Mouse (Mus musculus): Measurements from ENCODE around the gene Urb2. TPM values are rescaled to one million over a fixed set of nuclear protein-coding genes. Genes with fewer than 3 reads are reported as not detected.

The Urb2 gene
- 1 to 10 TPM; 5.3 to 6.3 TPM for total RNA-seq (2021)
- long read RNA-seq, experiment 1, partial matches to known transcripts = 1 of 3 reads
- long read RNA-seq, experiment 1, other reads (novel, unspliced or antisense) = 2 of 3 reads
- long read RNA-seq, experiment 2, partial matches to known transcripts = 1 of 3 reads
- long read RNA-seq, experiment 2, other reads (novel, unspliced or antisense) = 2 of 3 reads

GRCm38 (mm10) chr8:124021237-124022227 lies at the start of gene Urb2, which contains the start of gene Taf5l:
Gene Urb2 (plus strand): TSS chr8:124021508.
Gene Taf5l (minus strand): TSS chr8:124021397.
- peak; percentile 93 for DNase-seq (ENCODE audit: low spot score)

GRCm38 (mm10) chr8:123973495-123973894 lies 47.8 kb upstream of the Urb2 start:
- no peak for DNase-seq (ENCODE audit: low spot score)

GRCm38 (mm10) chr8:123977499-123977898 lies 43.8 kb upstream of the Urb2 start:
- DNase-seq (ENCODE audit: low spot score) = no peak

GRCm38 (mm10) chr8:123978166-123978838 lies 43.0 kb upstream of the Urb2 start:
- DNase-seq (ENCODE audit: low spot score) = peak; percentile 15

DNA sequence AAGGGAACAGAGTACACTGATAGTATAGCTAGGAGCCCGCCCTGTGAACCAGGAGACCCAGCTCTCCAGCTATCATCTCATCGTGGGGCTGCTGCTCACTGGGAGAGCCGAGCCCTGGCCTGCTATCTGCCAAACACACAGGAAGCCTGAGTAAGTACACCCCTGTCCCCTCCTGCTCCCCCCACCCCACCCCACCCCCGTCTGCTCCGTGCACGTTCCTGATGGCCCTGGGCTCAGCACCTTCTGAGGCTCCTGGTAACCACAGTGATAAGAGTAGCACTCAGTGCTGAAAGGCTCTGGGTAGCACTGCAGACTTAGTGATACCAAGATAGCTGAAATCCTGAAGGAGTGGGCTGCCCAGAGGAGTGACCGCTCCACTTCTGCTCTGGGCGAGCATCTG lies 42.4 kb upstream of the Urb2 start:
- DNase-seq (ENCODE audit: low spot score) = no peak

DNA sequence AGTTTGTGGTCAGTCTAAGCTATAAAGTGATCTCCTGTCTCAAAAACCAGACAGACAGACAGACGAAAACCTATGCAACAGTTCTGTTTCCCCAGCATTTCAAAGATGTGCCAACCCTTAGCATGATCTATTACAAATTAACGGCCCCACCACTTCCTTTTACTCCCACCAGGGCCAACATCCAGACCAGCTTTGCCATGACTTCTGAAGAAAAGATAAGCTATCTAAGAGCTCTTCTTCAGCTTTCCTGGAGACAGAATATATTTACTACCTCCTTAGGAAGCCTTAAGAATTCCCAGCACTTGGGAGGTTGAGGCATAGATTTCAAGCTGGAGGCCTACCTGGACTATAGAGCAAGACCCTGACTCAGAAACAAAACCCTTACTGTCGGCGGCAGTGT lies 41.1 kb upstream of the Urb2 start:
- DNase-seq (ENCODE audit: low spot score) = no peak

GRCm38 (mm10) chr8:123981674-123982073 lies 39.6 kb upstream of the Urb2 start:
- no peak for DNase-seq (ENCODE audit: low spot score)

- no peak for DNase-seq (ENCODE audit: low spot score)
Measured at GRCm38 (mm10) chr8:123982291-123982793, 39.0 kb upstream of the Urb2 start.

DNA sequence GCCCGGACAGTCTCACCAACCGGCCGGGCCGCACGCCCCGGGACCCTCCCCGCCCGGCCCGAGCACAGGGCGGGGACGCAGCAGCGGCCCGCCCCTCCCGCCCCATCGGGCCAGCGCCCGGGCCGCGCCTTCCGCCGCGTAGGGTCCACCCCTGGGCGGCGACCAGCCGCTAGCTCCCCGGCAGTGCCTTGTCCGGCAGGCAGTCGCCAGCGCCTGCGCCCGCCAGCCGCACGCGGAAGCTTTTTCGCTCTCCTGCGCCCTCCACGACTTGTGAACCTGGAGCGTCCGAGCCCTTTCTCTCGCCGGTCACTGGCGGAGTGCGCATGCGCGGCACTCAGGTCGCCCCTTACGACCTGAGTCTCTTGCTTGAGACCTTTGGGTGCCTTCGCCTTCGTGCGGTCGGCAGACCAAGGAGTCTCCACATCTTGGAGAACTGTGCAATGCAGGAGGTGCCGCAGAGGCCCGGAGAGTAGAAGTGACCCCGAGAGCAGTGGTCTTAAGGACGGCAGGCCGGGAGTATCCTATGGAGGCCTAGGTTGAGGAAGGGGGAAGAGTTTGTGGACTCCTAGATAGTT lies 38.4 kb upstream of the Urb2 start, which contains the start of gene Abcb10:
TSS of gene Abcb10 (minus strand) at position 297 of the 575 bp plus-strand sequence.
- peak; percentile 93 for DNase-seq (ENCODE audit: low spot score)

GRCm38 (mm10) chr8:123988605-123989038 lies 32.7 kb upstream of the Urb2 start:
- DNase-seq (ENCODE audit: low spot score) = no peak

DNA sequence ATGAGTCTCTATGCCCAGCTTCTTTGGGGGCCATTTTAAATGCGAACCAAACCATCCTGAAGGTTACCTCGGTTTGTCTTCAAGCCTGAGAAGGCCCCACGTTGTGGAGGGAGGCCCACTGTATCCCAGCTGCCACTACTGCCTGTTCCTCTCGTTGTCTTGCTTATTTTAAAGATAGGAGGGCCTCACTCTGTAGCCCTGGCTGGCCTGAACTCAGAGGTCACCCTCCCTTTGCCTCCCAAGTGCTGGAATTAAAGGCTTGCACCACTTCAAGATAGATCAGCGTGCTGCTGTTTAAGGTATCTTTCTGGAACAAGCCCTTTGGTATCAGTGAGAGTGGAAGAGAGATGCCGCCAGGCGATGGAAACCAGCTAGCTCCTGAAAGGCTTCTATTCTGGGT lies 32.2 kb upstream of the Urb2 start:
- DNase-seq (ENCODE audit: low spot score) = no peak

DNA sequence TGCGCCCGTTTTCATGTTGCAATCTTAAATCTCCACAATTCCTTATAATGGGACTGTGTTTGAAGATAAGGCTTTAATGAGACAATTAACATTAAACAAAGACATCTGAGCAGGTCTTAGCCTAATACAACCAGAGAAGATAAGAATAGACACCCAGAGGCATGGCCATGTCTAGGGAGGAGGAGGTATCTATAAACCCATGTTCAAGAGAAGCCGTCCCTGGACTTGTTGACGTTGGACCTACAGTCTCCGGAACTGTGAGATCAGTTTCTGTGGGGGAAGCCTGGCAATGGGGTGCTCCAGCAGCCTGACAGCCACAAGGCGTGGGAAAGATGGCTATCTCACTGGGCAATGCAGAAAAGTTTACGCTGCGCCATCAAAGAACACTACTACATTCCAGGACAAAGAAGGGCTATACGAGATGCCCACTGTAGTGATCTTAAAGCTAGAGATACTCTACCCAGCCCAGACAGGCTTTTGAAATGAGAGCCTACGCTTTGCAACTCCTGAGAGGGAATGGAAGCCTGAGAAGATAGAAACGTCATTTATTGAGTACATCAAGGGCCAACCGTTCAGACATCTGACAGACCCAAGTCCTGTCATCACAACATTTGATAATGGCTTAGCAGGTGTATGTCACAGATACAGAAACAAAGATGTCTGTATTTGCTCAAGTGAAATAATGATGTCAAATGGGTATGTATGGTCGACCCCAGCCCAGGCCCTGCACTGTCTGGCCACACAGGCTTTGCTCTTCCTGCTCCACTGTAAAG lies 30.8 kb upstream of the Urb2 start:
- no peak for DNase-seq (ENCODE audit: low spot score)

GRCm38 (mm10) chr8:123992587-123992986 lies 28.7 kb upstream of the Urb2 start:
- no peak for DNase-seq (ENCODE audit: low spot score)

- no peak for DNase-seq (ENCODE audit: low spot score)
Measured at GRCm38 (mm10) chr8:123993597-123993996, 27.7 kb upstream of the Urb2 start.

GRCm38 (mm10) chr8:123993997-123994396 lies 27.3 kb upstream of the Urb2 start:
- DNase-seq (ENCODE audit: low spot score) = no peak

GRCm38 (mm10) chr8:123999568-123999967 lies 21.7 kb upstream of the Urb2 start:
- DNase-seq (ENCODE audit: low spot score) = peak; percentile 51

- peak; percentile 31 for DNase-seq (ENCODE audit: low spot score)
Measured at GRCm38 (mm10) chr8:124002546-124003108, 18.7 kb upstream of the Urb2 start.

DNA sequence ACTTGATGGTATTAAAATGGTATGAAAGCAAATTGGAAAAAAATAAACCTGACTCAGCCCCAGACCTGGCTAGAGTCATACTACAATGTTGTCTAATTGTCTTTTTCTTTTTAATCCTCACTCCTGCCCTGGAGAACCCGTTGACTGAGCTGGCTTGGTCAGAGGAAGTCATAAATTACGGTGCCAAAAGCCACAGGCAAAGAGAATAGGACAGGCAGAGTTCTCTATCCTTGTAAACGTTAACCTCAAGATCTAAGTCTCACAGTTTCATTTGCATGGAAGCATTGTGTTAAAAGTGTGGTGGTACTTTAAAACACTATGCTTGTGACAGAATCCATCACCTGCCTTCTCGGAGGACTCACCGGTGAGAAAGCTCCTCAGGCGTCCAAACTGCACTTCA lies 13.5 kb upstream of the Urb2 start:
- DNase-seq (ENCODE audit: low spot score) = no peak

DNA sequence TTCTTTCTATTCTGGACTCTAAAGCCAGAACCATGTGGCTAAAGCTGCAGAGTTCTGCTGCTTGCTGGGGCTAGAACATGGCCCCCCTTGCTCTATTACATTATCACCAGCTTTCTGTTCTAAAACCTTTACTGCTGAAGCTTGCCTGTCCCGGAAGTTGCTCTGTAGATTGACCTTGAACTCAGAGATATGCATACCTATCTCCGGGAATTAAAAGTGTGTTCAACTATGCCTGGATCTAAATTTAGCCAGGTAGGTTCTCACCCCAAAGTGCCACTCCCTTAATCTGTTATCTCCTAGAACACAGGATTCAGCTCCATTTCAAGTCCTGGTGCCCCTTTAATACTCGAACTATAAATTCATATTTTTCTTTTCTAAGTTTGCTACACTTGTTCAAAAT lies 9.7 kb upstream of the Urb2 start:
- DNase-seq (ENCODE audit: low spot score) = no peak

GRCm38 (mm10) chr8:124011989-124012586 lies 9.2 kb upstream of the Urb2 start:
- no peak for DNase-seq (ENCODE audit: low spot score)

Data from gastrocnemius, adult 18-20 months (tissue).